ENCODE assay signal across 15 mouse cellular contexts in the genomic region with DNA sequence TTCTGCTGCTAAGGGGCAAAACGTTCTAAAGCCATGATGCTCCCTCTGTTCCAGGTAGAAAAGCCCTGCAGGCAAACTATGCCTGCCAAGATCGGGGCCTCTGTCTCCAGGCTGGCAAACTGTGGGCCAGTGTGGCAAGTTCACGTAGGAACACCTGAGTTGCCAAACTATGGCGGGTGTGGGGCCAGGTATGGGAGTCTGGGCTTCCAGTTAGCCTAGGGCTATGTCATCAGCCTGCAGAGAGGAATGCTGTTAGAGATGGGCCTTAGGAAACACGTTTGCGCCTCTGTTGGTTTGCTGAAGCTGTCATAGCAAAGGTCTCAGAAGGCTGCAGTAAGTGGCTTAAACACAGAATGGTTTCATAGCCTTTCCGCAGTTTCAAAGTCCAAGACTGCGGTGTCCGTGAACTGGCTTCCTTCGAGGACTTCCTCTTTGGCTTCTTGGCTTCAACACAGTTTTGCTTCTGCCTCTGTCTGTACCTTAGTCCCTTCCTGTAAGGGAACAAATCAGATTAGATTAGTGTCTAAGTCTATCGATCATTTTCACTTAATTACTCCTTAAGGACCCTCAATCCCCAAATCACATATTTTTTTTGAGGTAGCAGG.
A peak's percentile ranks its signal among the peaks of the same experiment; 100 is the strongest.
DNase-seq lines count a peak whose midpoint lies in the region; ATAC-seq lines count a peak whose summit lies in the region.
"Had no signal": no experiment of that assay in that cellular context is flagged by ENCODE, and none has a peak within 500 bp of the region (broad histone marks: within the 10 kb centered on the region; RNA-seq: fewer than 3 reads in every experiment).

No protein-coding gene starts in this region.

- 72% methylated on average over 11 of the region's 11 CpGs for WGBS in heart, embryonic 15.5 days
- WGBS in liver, embryonic 15.5 days (ENCODE audit: insufficient replicate concordance): 38% methylated on average over 11 of the region's 11 CpGs
- 50% methylated on average over 11 of the region's 11 CpGs for WGBS in liver, embryonic 12.5 days (ENCODE audit: insufficient replicate concordance)
- 92% methylated on average over 11 of the region's 11 CpGs for WGBS in hindbrain, embryonic 16.5 days

- no peak overlapping the region for H3K4me3 ChIP-seq in heart, embryonic 15.5 days
- no peak overlapping the region for H3K4me3 ChIP-seq in liver, embryonic 15.5 days (replicated peaks)
- no peak overlapping the region for H3K4me3 ChIP-seq in liver, embryonic 12.5 days
- H3K4me3 ChIP-seq in hindbrain, embryonic 16.5 days (ENCODE audit: low read length): no peak overlapping the region
- H3K4me3 ChIP-seq: embryonic facial prominence, embryonic 12.5 days; neural tube, embryonic 13.5 days had no signal

- DNase-seq in heart, adult 9 months (ENCODE audit: low spot score in 2 of 2): no peak
- DNase-seq in Muller cell, postnatal 12 days (ENCODE audit: inconsistent ontology term): no peak
- DNase-seq: adrenal gland, postnatal 25 days; cerebellum, postnatal 36 days; gastrocnemius, postnatal 14 days; lung, adult 18-20 months; right cerebral cortex, postnatal 4 days had no signal

- no peaks in the 10 kb centered on the region for H3K27me3 ChIP-seq in heart, embryonic 15.5 days
- no peaks in the 10 kb centered on the region for H3K27me3 ChIP-seq in liver, embryonic 15.5 days
- H3K27me3 ChIP-seq in liver, embryonic 12.5 days (replicated peaks): no peaks in the 10 kb centered on the region
- H3K27me3 ChIP-seq in hindbrain, embryonic 16.5 days (replicated peaks; ENCODE audit: control insufficient read depth, insufficient read depth, low read length): no peaks in the 10 kb centered on the region
- H3K27me3 ChIP-seq: embryonic facial prominence, embryonic 12.5 days; neural tube, embryonic 13.5 days had no signal

- H3K9ac ChIP-seq in heart, embryonic 15.5 days: no peak overlapping the region
- no peak overlapping the region for H3K9ac ChIP-seq in liver, embryonic 15.5 days
- no peak overlapping the region for H3K9ac ChIP-seq in liver, embryonic 12.5 days
- H3K9ac ChIP-seq in hindbrain, embryonic 16.5 days (ENCODE audit: low read depth, low read length): no peak overlapping the region
- H3K9ac ChIP-seq: embryonic facial prominence, embryonic 12.5 days; neural tube, embryonic 13.5 days had no signal

- H3K27ac ChIP-seq in heart, embryonic 15.5 days: peak overlapping the region; percentile 83
- H3K27ac ChIP-seq in liver, embryonic 15.5 days (replicated peaks): 0 out of 2 replicates have a peak overlapping the region, but pooled peaks have one; percentile 9
- H3K27ac ChIP-seq in liver, embryonic 12.5 days: no peak overlapping the region
- H3K27ac ChIP-seq in hindbrain, embryonic 16.5 days (ENCODE audit: low read depth, low read length): no peak overlapping the region
- H3K27ac ChIP-seq: embryonic facial prominence, embryonic 12.5 days; neural tube, embryonic 13.5 days had no signal

- H3K4me2 ChIP-seq in heart, embryonic 15.5 days: no peak overlapping the region
- no peak overlapping the region for H3K4me2 ChIP-seq in liver, embryonic 15.5 days
- H3K4me2 ChIP-seq in liver, embryonic 12.5 days: no peak overlapping the region
- no peak overlapping the region for H3K4me2 ChIP-seq in hindbrain, embryonic 16.5 days (ENCODE audit: low read length)
- H3K4me2 ChIP-seq: embryonic facial prominence, embryonic 12.5 days; neural tube, embryonic 13.5 days had no signal

- no peaks in the 10 kb centered on the region for H3K9me3 ChIP-seq in heart, embryonic 15.5 days (replicated peaks)
- H3K9me3 ChIP-seq in liver, embryonic 15.5 days (replicated peaks): no peaks in the 10 kb centered on the region
- H3K9me3 ChIP-seq in liver, embryonic 12.5 days (replicated peaks): no peaks in the 10 kb centered on the region
- H3K9me3 ChIP-seq in hindbrain, embryonic 16.5 days (ENCODE audit: control insufficient read depth, low read length): no peaks in the 10 kb centered on the region
- H3K9me3 ChIP-seq: embryonic facial prominence, embryonic 12.5 days; neural tube, embryonic 13.5 days had no signal

- ATAC-seq in heart, embryonic 15.5 days (replicated peaks; ENCODE audit: insufficient number of reproducible peaks, insufficient read depth, low FRiP score, low read depth): no peak
- ATAC-seq in liver, embryonic 15.5 days (ENCODE audit: insufficient read depth): no peak
- ATAC-seq in liver, embryonic 12.5 days: no peak
- peak; percentile 92 for ATAC-seq in granulocyte monocyte progenitor cell, adult 5-6 weeks (replicated peaks; ENCODE audit: poor library complexity, severe bottlenecking)
- ATAC-seq in hindbrain, embryonic 16.5 days: no peak
- ATAC-seq: CD4-positive, CD25-positive, alpha-beta regulatory T cell, adult 4 months had no signal

- no peaks in the 10 kb centered on the region for H3K36me3 ChIP-seq in heart, embryonic 15.5 days
- no peaks in the 10 kb centered on the region for H3K36me3 ChIP-seq in liver, embryonic 15.5 days (replicated peaks)
- H3K36me3 ChIP-seq in liver, embryonic 12.5 days: no peaks in the 10 kb centered on the region
- H3K36me3 ChIP-seq in hindbrain, embryonic 16.5 days (ENCODE audit: control insufficient read depth, insufficient read depth, low read length): no peaks in the 10 kb centered on the region
- H3K36me3 ChIP-seq: embryonic facial prominence, embryonic 12.5 days; neural tube, embryonic 13.5 days had no signal

- H3K4me1 ChIP-seq in heart, embryonic 15.5 days (replicated peaks): peaks cover 12% of the 10 kb centered on the region
- peaks cover 4% of the 10 kb centered on the region; the same call in 1 of the 2 replicates for H3K4me1 ChIP-seq in liver, embryonic 15.5 days (replicated peaks)
- H3K4me1 ChIP-seq in liver, embryonic 12.5 days: no peaks in the 10 kb centered on the region
- H3K4me1 ChIP-seq in hindbrain, embryonic 16.5 days (ENCODE audit: control insufficient read depth, insufficient read depth, low read depth, low read length): peaks cover 3% of the 10 kb centered on the region; the same call in 1 of the 2 replicates

Comparison
In these comparisons a context has a peak if more than half of its experiments do, and no peak if none do; other contexts are left out.
1. H3K27ac ChIP-seq: peak in heart, embryonic 15.5 days (single experiment) and liver, embryonic 15.5 days (single experiment); none in liver, embryonic 12.5 days (single experiment) and hindbrain, embryonic 16.5 days (single experiment).